Mouse (Mus musculus) urinary bladder, postnatal 36 days (tissue): ENCODE measurements around the gene Myo1e.
A peak's percentile ranks its signal among the peaks of the same experiment; 100 is the strongest.

Experiments
- DNase-seq, 2 experiments: peaks; one replicate each; pipeline ENCODE4 v3.0.0; 2022; ENCODE audit warnings: low spot score in 2 of 2, mixed read lengths in 1 of 2

Myo1e gene

GRCm38 (mm10) chr9:70281407-70281806 lies 74.3 kb downstream of the Myo1e start:
- DNase-seq: no peak

GRCm38 (mm10) chr9:70282107-70282506 lies 75.0 kb downstream of the Myo1e start:
- no peak for DNase-seq

- no peak for DNase-seq
These were observed 76.0 kb downstream of the Myo1e start for GRCm38 (mm10) chr9:70283151-70283550.

GRCm38 (mm10) chr9:70284584-70285140 lies 77.5 kb downstream of the Myo1e start:
- no peak for DNase-seq

- DNase-seq: peak; percentile 13 to 20
These were observed 83.6 kb downstream of the Myo1e start for GRCm38 (mm10) chr9:70290785-70291184.

- no peak for DNase-seq
These were observed 89.8 kb downstream of the Myo1e start for GRCm38 (mm10) chr9:70296916-70297315.

- no peak for DNase-seq
These were observed 91.1 kb downstream of the Myo1e start for GRCm38 (mm10) chr9:70298221-70298620.

GRCm38 (mm10) chr9:70300705-70301104 lies 93.6 kb downstream of the Myo1e start:
- DNase-seq: no peak

- DNase-seq: no peak
These were observed 94.4 kb downstream of the Myo1e start for GRCm38 (mm10) chr9:70301598-70301997.

- DNase-seq: no peak
These were observed 97.8 kb downstream of the Myo1e start for GRCm38 (mm10) chr9:70304901-70305300.

- DNase-seq: no peak
These were observed 102.9 kb downstream of the Myo1e start for GRCm38 (mm10) chr9:70310046-70310445.

- no peak for DNase-seq
These were observed 106.9 kb downstream of the Myo1e start for GRCm38 (mm10) chr9:70314019-70314418.

GRCm38 (mm10) chr9:70315130-70315529 lies 108.0 kb downstream of the Myo1e start:
- no peak for DNase-seq

- no peak for DNase-seq
These were observed 111.5 kb downstream of the Myo1e start for GRCm38 (mm10) chr9:70318601-70319000.

GRCm38 (mm10) chr9:70324336-70324735 lies 117.2 kb downstream of the Myo1e start:
- DNase-seq: no peak

GRCm38 (mm10) chr9:70325880-70326595 lies 118.9 kb downstream of the Myo1e start:
- DNase-seq: no peak

GRCm38 (mm10) chr9:70328193-70328841 lies 121.2 kb downstream of the Myo1e start:
- DNase-seq: no peak

- peak; percentile 6 to 10 for DNase-seq
These were observed 124.7 kb downstream of the Myo1e start for GRCm38 (mm10) chr9:70331727-70332335.

- DNase-seq: no peak
These were observed 131.2 kb downstream of the Myo1e start for GRCm38 (mm10) chr9:70338391-70338790.

- no peak for DNase-seq
These were observed 131.7 kb downstream of the Myo1e start for GRCm38 (mm10) chr9:70338894-70339293.

GRCm38 (mm10) chr9:70349274-70349673 lies 142.1 kb downstream of the Myo1e start:
- DNase-seq: no peak

- no peak for DNase-seq
These were observed 144.6 kb downstream of the Myo1e start for GRCm38 (mm10) chr9:70351570-70352277.
